Mouse (Mus musculus) kidney, embryonic 14.5 days (tissue): ENCODE measurements at regions not wholly inside any gene's neighbourhood (a gene's known extent, or its start where the extent isn't known, plus 50 kb on each side); places are given as distances from the start of the nearest gene placed in this dataset. TPM values are rescaled to one million over a fixed set of nuclear protein-coding genes. Genes with fewer than 3 reads are reported as not detected.

Source experiments
- ATAC-seq: fragments of 200-750 bp; cut with Nextera tagmentation; 2 replicates; pipeline ENCODE4 v1.8.0; 2017; ENCODE audit warnings: moderate number of reproducible peaks, mild to moderate bottlenecking, moderate TSS enrichment, moderate library complexity; ENCODE audit not compliant: low FRiP score, low TSS enrichment
- H3K27ac ChIP-seq: fragments of 300-500 bp; sonication (generic); 2 replicates; pipeline ENCODE4 v1.5.1; 2014; ENCODE audit warnings: low read depth, mild to moderate bottlenecking, low read length, moderate library complexity, mixed read lengths
- H3K27me3 ChIP-seq: fragments of 300-500 bp; sonication (generic); 2 replicates; pipeline ENCODE4 v1.6.1; 2014; ENCODE audit warnings: mild to moderate bottlenecking, low read length; ENCODE audit not compliant: control insufficient read depth, insufficient read depth
- H3K36me3 ChIP-seq: fragments of 300-500 bp; sonication (generic); 2 replicates; pipeline ENCODE4 v1.6.1; 2014; ENCODE audit warnings: low read length, mixed read lengths; ENCODE audit not compliant: control insufficient read depth, insufficient read depth
- H3K4me1 ChIP-seq: fragments of 300-500 bp; sonication (generic); 2 replicates; pipeline ENCODE4 v1.6.1; 2014; ENCODE audit warnings: low read length, mixed read lengths; ENCODE audit not compliant: control insufficient read depth, insufficient read depth
- H3K4me2 ChIP-seq: fragments of 300-500 bp; sonication (generic); replicated peaks from 2 replicates; pipeline ENCODE4 v1.6.1; 2014; ENCODE audit warnings: low read depth, mild to moderate bottlenecking, low read length
- H3K4me3 ChIP-seq: fragments of 300-500 bp; sonication (generic); 2 replicates; pipeline ENCODE4 v1.5.1; 2014; ENCODE audit warnings: mild to moderate bottlenecking, low read length
- H3K9ac ChIP-seq: fragments of 300-500 bp; sonication (generic); 2 replicates; pipeline ENCODE4 v1.6.1; 2014; ENCODE audit warnings: low read depth, mild to moderate bottlenecking, low read length, moderate library complexity
- H3K9me3 ChIP-seq: fragments of 300-500 bp; sonication (generic); 2 replicates; pipeline ENCODE4 v1.6.1; 2016; ENCODE audit warnings: low read length; ENCODE audit not compliant: control insufficient read depth
- WGBS: fragments of 180-500 bp; shearing (Covaris S2); extraction: QIAGEN DNeasy Blood & Tissue Kit; methylation state at CpG from one replicate; pipeline ENCODE4 v1.1.7; 2014; 5-methylcytosine and 5-hydroxymethylcytosine counted together
- microRNA-seq: library from miRNA; unstranded; fragments of <30 nt; microRNA quantifications from one replicate; pipeline ENCODE4, GENCODE M21; 2016

- Histone ChIP-seq H3K27me3 (no peaks in the 10 kb centered on the region), H3K36me3 (no peaks in the 10 kb centered on the region), H3K4me3 (no peak overlapping the region), H3K27ac (no peak overlapping the region), H3K9me3 (no peaks in the 10 kb centered on the region), H3K4me1 (no peaks in the 10 kb centered on the region), H3K4me2 (no peak overlapping the region), H3K9ac (no peak overlapping the region)
- 95% methylated on average over 3 of the region's 3 CpGs for WGBS
- ATAC-seq: no peak
Measured at GRCm38 (mm10) chr15:87480758-87481157, 63.3 kb upstream of the Fam19a5 start.

Small RNAs in the stretch of these regions (microRNA-seq; reads per million reads assigned to microRNA genes)
- not detected for gene Gm23416
